Mouse (Mus musculus) adrenal gland, adult (tissue): Measurements from ENCODE around the gene 4933415A04Rik.

ENCODE experiments used
- DNase-seq, 2 experiments: peaks; one replicate each; pipeline ENCODE4 v3.0.0; 2022 to 2023; ENCODE audit warnings: low spot score in 1 of 2; ENCODE audit not compliant: inconsistent age in 2 of 2

The 4933415A04Rik gene

GRCm38 (mm10) chr11:43626927-43627645 is 40.2 kb downstream of the 4933415A04Rik start:
- DNase-seq: peak; percentile 30 to 65

DNA sequence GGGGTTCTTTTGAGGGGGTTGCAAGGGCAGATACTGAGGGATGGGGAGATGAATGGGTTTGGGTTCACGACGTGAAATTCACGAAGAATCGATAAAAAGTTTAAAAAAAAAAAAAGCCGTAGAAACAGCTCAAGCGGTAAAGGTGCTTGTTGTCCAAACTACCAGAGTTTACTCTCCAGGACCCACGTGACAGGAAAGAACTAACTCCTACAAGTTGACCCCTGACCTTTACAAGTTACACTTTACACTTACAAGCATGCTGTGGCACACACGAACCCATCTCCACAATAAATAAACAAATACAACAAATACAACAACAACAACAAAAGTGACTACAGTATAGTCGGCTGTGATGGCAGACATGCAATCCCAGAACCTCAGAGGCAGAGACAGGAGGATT is 44.8 kb downstream of the 4933415A04Rik start:
- DNase-seq: no peak

GRCm38 (mm10) chr11:43632566-43632965 is 45.7 kb downstream of the 4933415A04Rik start:
- DNase-seq: peak in 1 of 2 experiments; percentile 51

DNA sequence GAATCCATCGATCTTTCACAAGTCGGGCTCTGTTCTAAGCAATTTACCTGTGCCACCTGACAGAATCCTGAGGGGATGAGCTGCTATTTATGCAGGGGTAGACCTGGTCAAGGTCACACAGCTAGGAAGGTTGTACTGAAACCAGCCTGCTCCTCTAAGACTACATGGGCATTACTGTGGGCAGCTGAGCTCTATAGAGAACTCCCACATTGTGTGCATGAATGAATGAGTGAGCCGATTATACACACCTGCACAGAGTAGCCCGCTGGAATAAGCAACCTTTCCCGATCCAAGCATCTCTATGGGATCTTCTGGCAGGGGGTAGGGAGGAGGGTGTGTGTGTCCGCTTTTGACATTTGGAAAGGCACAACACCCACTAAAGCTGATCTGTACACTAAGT is 46.3 kb downstream of the 4933415A04Rik start:
- DNase-seq: no peak

DNA sequence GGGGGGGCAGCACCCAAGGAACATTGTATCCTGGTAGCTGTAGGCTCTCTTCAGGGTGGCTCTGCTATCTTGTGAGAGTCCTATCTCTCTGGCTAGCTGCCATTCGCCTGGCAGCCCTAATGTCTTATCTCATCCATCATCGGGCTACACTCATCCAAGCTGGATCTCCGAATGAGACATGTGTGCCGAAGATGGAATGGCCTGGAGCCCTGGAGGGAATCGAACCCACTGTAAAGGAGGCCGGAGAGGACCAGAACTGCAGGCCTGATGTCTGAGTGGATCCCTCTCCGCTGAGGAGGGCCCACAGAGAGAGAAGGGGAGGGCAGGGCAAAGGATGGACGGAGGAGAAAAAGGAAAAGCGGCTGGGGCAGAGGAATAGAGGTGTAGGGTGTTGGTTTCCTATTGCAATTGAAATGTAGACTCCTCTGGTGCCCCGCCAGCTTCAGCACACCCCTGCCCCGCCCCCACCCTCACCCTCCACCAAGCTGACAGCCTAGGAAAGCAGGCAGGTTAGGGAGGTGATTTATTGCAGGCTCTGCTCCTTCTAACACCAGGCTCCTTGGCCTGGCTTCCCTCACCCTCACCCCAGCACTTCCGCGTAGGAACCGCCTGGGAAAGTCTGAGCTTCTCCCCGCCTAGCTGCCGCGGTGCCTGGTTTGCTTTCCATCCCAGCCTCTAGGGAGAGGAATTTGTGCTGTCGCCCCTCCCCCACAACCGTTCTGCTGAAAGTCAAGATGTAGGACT is 47.0 kb downstream of the 4933415A04Rik start:
- DNase-seq: peak; percentile 69 to 85

DNA sequence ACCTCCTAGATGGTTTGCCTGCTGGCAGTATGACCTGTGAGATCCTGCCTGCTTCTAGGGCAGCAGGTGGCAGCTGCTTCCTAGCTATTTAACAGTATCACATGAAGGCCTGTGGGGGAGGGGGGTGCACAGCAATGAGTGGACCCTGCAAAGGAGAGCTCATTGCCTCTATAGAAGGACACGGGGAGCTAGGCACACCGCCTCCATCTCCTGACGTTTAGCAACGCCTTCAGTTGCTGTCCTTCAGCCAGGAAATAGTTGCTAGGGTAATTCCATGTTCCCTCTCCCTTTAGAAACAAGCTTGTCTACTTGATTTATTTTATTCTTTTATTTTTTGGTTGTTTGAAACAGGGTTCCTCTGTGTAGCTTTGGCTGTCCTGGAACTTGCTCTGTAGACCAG is 49.9 kb downstream of the 4933415A04Rik start:
- peak in 1 of 2 experiments; percentile 47 for DNase-seq

DNA sequence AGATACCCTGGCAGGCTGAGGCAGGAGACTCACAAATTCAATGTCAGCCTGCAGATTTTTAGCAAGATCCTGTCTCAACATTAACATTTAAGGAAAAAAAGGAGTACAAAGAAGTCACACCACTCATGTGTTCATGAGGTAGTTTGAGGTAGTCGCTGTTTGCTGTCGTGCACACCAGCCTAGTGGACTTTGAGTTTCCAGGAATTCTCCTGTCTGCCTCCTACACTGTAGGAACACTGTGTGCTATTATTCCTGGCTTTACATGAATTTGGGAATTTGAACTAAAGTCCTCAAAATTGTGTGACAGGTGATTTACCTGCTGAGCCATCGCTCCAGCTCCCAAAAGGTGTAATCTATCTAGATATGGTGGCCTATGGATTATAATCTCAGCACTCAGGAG is 51.6 kb downstream of the 4933415A04Rik start:
- no peak for DNase-seq
